Mouse (Mus musculus): ENCODE results near the gene Rtn4rl1. TPM values are rescaled to one million over a fixed set of nuclear protein-coding genes. Genes with fewer than 3 reads are reported as not detected.
"Not testable (repeated sequence)": the region's sequence is repeated elsewhere in the genome, so short reads cannot be mapped to it uniquely, and the experiment has no call there.

Rtn4rl1 gene
- polyA plus RNA-seq, 1 experiment from 2014 or later = 2.3 TPM

DNA sequence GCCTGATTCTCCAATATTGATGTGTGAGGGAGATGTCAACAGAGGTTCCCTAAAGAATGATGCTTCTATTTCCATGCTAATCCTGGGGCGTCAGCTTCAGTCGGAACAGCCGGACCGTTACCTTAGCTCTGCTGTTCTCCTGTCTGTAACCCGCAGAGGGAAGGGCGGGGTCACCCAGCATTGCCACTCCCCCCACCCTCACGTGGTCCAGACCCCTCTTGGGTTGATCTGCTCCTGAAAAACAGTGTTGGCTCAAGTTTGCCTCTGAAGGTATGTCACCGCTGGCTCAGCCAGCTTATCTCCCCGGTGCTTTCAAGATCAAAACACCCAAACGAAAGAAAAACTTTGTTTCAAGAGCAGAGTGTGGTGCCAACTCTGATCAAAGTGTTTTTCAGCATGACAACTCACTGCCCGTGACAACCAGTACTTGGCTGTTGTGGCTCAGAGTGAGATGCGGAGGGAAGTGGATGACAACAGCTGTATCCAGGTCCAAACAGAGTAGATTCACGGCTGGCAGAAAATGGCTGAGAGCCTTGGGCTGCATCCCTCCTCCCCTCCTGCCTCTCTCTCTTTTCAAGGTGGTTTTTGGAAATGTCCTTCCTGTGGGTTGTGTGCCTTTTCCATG lies 89.0 kb downstream of the Rtn4rl1 start:
- no peaks in the 10 kb centered on the region for H3K36me3 ChIP-seq
- peaks cover 56% of the 10 kb centered on the region for H3K4me1 ChIP-seq
- peaks cover 49% of the 10 kb centered on the region for H3K27me3 ChIP-seq (ENCODE audit: low read depth, poor library complexity, severe bottlenecking)
- 10% methylated on average over 13 of the region's 13 CpGs for WGBS
- H3K27ac ChIP-seq (replicated peaks) = no peak overlapping the region
- H3K9me3 ChIP-seq (replicated peaks) = no peaks in the 10 kb centered on the region
- peak overlapping the region; percentile 35 for H3K4me3 ChIP-seq
- peak; percentile 48 for DNase-seq (ENCODE audit: low spot score)

DNA sequence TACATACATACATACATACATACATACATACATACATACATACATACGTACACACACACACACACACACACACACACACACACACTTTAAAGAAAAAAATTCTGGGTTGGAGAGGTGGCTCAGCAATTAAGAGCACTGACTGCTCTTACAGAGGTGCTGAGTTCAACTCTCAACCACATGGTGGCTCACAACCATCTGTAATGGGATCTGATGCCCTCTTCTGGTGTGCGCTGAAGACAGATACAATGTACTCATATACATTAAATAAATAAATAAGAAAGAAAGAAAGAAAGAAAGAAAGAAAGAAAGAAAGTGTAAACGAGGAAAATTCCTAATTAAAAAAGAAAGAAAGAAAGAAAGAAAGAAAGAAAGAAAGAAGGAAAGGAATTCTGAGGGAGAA lies 90.2 kb downstream of the Rtn4rl1 start:
- not testable (repeated sequence) for H3K27ac ChIP-seq (replicated peaks); H3K36me3 ChIP-seq; H3K4me3 ChIP-seq; DNase-seq (ENCODE audit: low spot score); H3K9me3 ChIP-seq (replicated peaks)
- 77% methylated on average over 3 of the region's 3 CpGs for WGBS
- peaks cover 44% of the 10 kb centered on the region for H3K4me1 ChIP-seq
- H3K27me3 ChIP-seq (ENCODE audit: low read depth, poor library complexity, severe bottlenecking) = peaks cover 52% of the 10 kb centered on the region

DNA sequence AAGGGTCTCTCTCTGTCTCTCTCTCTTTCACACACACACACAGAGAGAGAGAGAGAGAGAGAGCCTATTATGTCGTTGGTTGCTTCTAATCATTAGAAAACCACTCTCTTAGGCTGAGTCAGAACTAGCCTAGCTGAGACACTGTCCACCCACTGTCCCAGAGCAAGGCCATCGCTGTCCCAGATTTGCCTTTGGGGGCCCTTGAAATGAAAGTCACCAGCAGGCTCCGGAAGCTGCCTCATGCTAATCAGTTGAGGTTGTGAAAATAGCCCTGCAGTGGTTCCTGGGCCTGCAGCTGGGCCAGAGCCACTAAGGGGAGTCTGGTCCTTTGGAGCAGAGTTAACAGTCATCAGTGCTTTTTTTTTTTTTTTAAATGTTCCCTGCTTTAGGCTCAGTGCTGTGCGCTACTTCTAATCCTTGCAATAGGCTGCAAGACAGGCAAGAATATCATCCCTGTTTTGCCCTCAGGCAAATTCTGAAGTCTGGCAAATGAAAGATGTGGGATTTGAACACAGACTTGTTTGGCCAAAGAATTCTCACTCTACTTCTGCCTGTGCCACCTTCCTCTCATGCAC lies 92.4 kb downstream of the Rtn4rl1 start:
- no peak for DNase-seq (ENCODE audit: low spot score)
- H3K4me1 ChIP-seq = peaks cover 28% of the 10 kb centered on the region
- no peak overlapping the region for H3K4me3 ChIP-seq
- WGBS = 58% methylated on average over 4 of the region's 4 CpGs
- H3K27ac ChIP-seq (replicated peaks) = no peak overlapping the region
- H3K27me3 ChIP-seq (ENCODE audit: low read depth, poor library complexity, severe bottlenecking) = peaks cover 48% of the 10 kb centered on the region
- no peaks in the 10 kb centered on the region for H3K9me3 ChIP-seq (replicated peaks)
- no peaks in the 10 kb centered on the region for H3K36me3 ChIP-seq

DNA sequence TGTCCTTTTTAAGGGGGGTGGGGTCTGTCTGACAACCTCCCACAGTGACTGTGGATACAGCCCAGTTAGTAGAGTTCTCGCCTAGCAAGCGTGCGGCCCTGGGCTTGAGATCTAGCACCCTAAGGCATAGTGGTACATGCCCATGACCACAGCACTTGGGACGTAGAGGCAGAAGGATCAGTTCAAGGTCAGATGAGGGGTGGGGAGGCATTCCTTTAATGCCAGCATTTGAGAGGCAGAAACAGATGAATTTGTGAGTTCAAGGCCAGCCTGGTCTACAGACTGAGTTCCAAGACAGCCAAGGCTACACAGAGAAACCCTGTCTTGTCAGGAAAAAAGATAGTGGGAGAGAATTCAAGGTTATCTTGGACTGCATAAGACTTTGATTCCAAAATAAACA lies 93.3 kb downstream of the Rtn4rl1 start:
- no peak for DNase-seq (ENCODE audit: low spot score)
- H3K9me3 ChIP-seq (replicated peaks) = no peaks in the 10 kb centered on the region
- no peak overlapping the region for H3K27ac ChIP-seq (replicated peaks)
- no peaks in the 10 kb centered on the region for H3K36me3 ChIP-seq
- H3K4me3 ChIP-seq = no peak overlapping the region
- WGBS = 87% methylated on average over 4 of the region's 4 CpGs
- peaks cover 28% of the 10 kb centered on the region for H3K4me1 ChIP-seq
- peaks cover 48% of the 10 kb centered on the region for H3K27me3 ChIP-seq (ENCODE audit: low read depth, poor library complexity, severe bottlenecking)

DNA sequence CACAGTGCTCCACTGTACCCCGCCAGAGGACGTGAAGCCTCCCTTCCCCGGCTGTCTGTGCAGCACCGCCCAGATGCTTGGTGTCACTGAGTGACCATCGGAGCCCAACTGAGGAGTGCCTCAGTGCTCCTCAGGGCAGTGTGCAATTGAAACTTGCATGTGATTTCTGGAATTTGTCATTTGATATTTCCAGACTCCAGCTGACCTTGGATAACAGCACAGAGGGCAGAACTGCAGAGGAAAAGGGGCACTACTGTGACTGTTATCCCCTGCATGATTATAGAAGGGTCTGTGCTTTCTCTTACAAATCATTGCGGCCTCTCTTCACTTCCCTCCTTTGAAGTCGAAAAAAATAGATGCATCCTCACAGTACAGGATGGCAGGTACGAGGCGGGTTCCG lies 94.4 kb downstream of the Rtn4rl1 start:
- DNase-seq (ENCODE audit: low spot score) = no peak
- 79% methylated on average over 10 of the region's 10 CpGs for WGBS

DNA sequence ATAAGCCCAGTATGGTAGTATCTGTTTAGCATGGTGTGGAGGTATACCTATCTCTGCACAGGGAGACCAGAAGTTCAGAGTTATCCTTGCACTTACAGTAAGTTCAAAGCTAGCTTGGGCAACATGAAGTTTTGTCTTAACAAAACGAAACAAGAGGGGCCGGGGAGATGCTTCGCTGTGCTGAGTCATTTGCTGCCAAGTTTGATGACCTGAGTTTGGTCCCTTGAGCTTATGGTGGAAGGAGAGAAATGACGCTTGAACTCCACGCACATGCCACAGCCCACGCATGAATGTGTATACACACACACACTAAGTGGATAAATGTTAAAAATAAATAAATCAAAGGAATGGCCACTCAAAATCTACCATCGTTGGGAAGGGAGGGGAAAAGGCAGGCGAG lies 94.9 kb downstream of the Rtn4rl1 start:
- no peak for DNase-seq (ENCODE audit: low spot score)
- 93% methylated on average over 8 of the region's 8 CpGs for WGBS
- H3K9me3 ChIP-seq (replicated peaks) = no peaks in the 10 kb centered on the region
- H3K4me3 ChIP-seq = no peak overlapping the region
- no peaks in the 10 kb centered on the region for H3K36me3 ChIP-seq
- no peak overlapping the region for H3K27ac ChIP-seq (replicated peaks)
- peaks cover 48% of the 10 kb centered on the region for H3K27me3 ChIP-seq (ENCODE audit: low read depth, poor library complexity, severe bottlenecking)
- peaks cover 30% of the 10 kb centered on the region for H3K4me1 ChIP-seq

More for the DNA sequence above, 94.4 kb downstream of the Rtn4rl1 start:
- Histone ChIP-seq H3K9me3 (replicated peaks) (no peaks in the 10 kb centered on the region), H3K4me1 (peaks cover 27% of the 10 kb centered on the region), H3K27me3 (ENCODE audit: low read depth, poor library complexity, severe bottlenecking) (peaks cover 48% of the 10 kb centered on the region), H3K4me3 (no peak overlapping the region), H3K36me3 (no peaks in the 10 kb centered on the region), H3K27ac (replicated peaks) (no peak overlapping the region)

DNA sequence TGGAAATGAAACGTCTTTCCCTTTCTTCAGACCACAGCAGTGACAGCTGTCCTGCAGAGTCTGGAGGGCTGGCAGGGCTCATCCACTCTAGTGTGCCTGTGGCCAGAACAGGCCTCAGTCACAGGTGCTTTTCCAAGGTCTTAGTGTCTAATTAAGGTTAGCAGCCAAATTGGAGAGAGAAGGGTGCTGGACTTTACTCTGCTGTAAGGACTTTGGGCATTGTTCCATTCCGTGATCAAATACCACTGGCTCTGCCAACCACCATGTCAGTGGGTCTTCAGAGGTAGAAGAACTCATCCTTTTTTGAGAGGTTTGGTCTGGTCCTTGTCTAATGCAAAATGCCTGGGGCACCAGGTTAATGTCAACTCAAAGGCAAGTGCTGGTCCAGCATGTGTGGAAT lies 95.5 kb downstream of the Rtn4rl1 start:
- H3K4me3 ChIP-seq = no peak overlapping the region
- H3K36me3 ChIP-seq = no peaks in the 10 kb centered on the region
- no peaks in the 10 kb centered on the region for H3K9me3 ChIP-seq (replicated peaks)
- no peak overlapping the region for H3K27ac ChIP-seq (replicated peaks)
- peaks cover 49% of the 10 kb centered on the region for H3K27me3 ChIP-seq (ENCODE audit: low read depth, poor library complexity, severe bottlenecking)
- no peak for DNase-seq (ENCODE audit: low spot score)
- WGBS = 64% methylated on average over 2 of the region's 2 CpGs
- peaks cover 34% of the 10 kb centered on the region for H3K4me1 ChIP-seq

DNA sequence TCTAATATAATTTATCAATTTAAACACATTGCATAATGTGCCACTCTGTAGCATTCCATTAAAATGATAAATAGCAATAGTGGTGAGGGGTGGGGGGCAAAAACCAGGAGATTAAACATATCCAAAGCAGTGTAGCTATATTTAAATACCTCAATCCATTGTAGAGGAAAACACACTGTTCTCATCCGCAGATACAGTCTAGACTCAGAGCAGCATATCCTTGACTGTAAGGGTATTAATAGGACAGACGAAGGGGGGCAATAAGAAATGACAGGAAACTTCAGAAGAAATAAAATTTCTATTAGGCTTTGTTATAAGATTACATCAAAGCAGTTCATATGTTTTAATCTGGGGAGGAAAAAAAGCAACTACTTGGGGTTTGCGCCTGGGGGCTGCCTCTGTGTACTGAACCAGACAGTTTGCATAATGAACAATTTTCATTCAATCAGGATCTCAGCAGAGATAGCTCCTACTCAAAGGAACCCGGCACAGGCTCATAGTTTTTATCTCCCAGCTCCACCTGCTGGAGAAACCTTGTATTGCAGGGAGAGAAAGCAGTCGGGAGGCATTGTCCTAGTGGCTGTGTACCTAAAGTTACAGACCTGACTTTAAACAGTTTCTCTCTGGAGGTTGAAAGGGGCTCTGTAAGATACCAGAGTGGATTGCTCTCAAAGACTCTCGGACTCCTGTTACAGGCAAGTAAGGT lies 97.1 kb downstream of the Rtn4rl1 start:
- Histone ChIP-seq H3K4me3 (peak overlapping the region; percentile 34), H3K4me1 (peaks cover 41% of the 10 kb centered on the region), H3K9me3 (replicated peaks) (no peaks in the 10 kb centered on the region), H3K27me3 (ENCODE audit: low read depth, poor library complexity, severe bottlenecking) (peaks cover 39% of the 10 kb centered on the region), H3K27ac (replicated peaks) (peak overlapping the region; percentile 77), H3K36me3 (no peaks in the 10 kb centered on the region)
- WGBS = 18% methylated on average over 6 of the region's 6 CpGs
- DNase-seq (ENCODE audit: low spot score) = peak; percentile 92

DNA sequence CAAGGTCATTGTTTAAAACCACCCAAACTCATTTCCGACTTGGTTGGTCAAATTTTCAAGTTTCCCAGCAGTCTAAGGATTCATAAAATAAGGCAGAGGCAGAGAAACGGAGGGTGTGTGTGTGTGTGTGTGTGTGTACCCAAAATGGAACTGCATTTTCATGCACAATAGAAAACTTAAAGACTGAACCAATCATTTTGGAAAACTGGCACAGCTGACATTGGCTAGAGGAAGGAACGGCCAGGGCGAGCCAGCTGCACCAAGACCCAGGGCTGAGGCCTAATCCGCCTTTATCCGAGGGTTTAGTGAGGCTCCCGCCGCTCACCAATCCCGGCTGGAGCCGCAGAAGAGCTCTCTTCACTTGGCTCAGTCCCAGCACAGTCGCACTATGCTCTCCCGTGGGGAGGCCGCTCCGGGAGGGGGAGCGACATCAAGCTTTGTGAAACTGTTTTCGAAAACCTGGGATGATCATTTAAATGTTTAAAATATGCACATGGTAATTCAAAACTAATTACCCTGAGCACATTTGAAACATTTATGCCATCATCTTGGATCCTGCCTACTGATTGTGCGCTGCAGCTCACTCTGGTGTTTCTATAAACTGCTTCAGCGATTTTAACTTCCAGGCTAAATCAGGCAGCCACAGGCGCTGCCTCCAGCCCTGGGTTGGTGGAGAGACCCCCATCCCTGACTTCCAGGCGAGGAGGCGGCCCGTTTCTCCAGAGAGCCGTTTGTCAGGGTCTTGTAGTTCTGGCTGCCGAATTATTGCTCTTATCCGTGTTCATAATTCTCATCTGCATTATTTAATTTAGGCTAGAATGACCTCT lies 98.0 kb downstream of the Rtn4rl1 start:
- peak; percentile 69 for DNase-seq (ENCODE audit: low spot score)
- Histone ChIP-seq H3K27ac (replicated peaks) (peak overlapping the region; percentile 77), H3K9me3 (replicated peaks) (no peaks in the 10 kb centered on the region), H3K4me1 (peaks cover 41% of the 10 kb centered on the region), H3K4me3 (peak overlapping the region; percentile 34), H3K36me3 (no peaks in the 10 kb centered on the region), H3K27me3 (ENCODE audit: low read depth, poor library complexity, severe bottlenecking) (peaks cover 39% of the 10 kb centered on the region)
- 16% methylated on average over 25 of the region's 25 CpGs for WGBS

DNA sequence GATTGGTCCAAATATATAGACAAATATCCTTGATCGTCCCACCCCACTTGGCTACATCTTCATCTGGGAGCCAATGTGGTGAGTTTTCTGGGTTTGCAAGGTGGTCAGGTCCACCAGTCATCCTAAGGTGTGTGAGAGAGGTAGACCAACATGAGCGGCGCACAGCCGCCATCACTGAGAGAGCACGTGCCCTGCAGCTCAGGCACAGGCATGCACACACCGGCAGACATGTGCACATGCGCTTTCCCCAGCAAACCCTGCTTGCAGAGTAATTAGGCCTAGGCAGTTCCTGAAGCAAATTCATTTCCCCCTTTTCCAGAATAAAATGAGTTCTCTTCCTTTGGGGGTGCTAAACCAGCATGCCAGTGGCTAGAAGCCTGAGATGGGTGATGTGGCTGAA lies 98.7 kb downstream of the Rtn4rl1 start:
- H3K9me3 ChIP-seq (replicated peaks) = no peaks in the 10 kb centered on the region
- peaks cover 39% of the 10 kb centered on the region for H3K27me3 ChIP-seq (ENCODE audit: low read depth, poor library complexity, severe bottlenecking)
- H3K4me1 ChIP-seq = peaks cover 41% of the 10 kb centered on the region
- peak overlapping the region; percentile 77 for H3K27ac ChIP-seq (replicated peaks)
- H3K36me3 ChIP-seq = no peaks in the 10 kb centered on the region
- DNase-seq (ENCODE audit: low spot score) = no peak
- 80% methylated on average over 7 of the region's 7 CpGs for WGBS
- H3K4me3 ChIP-seq = no peak overlapping the region

DNA sequence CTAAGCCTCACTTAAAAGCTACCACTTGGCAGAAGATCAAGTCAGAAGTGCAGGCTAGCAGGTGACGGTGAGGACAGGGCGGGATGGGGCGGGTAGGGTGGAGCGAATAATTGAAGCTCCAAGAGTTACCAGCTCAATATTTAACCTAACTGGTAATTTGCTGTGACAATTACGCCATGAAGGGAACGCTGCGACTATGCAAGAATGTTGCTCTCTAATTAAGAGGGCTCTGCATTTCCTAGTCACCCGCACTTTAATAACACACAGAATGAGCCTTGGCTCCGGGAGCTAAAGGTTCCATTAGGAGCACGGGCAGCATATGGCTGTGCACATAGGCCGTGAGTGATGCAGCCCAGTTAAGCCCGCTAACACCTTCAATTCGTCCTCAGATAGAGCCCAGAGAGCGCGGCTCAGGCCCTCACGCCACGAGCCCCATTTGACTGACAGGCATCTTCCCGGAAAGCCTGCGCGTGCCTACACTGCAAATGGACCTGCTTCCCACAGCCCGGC lies 100.3 kb downstream of the Rtn4rl1 start:
- H3K36me3 ChIP-seq = no peaks in the 10 kb centered on the region
- H3K9me3 ChIP-seq (replicated peaks) = no peaks in the 10 kb centered on the region
- WGBS = 65% methylated on average over 21 of the region's 21 CpGs
- no peak overlapping the region for H3K4me3 ChIP-seq
- H3K27me3 ChIP-seq (ENCODE audit: low read depth, poor library complexity, severe bottlenecking) = peaks cover 35% of the 10 kb centered on the region
- H3K4me1 ChIP-seq = peaks cover 47% of the 10 kb centered on the region
- DNase-seq (ENCODE audit: low spot score) = no peak
- H3K27ac ChIP-seq (replicated peaks) = no peak overlapping the region

DNA sequence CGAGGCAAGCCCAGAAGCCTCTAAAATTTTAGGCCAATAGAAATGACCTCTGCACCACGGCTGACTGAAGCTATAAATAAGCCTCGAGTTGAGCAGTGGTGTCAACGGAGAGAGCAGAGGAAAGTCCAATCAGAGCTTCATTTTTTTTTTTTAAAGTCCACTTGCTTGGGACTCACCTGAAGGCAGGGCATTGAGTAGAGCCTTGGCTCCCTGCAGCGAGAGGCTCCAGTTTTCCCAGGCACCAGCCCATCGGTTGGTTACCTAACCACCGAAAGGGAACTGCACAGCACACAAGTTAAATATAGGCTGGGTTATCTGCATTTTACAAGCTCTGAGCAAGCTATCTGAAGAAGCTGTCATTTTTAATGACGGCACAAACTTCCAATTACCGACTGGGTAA lies 101.3 kb downstream of the Rtn4rl1 start:
- Histone ChIP-seq H3K36me3 (peaks cover 9% of the 10 kb centered on the region), H3K27ac (replicated peaks) (no peak overlapping the region), H3K9me3 (replicated peaks) (no peaks in the 10 kb centered on the region), H3K27me3 (ENCODE audit: low read depth, poor library complexity, severe bottlenecking) (peaks cover 30% of the 10 kb centered on the region), H3K4me3 (no peak overlapping the region), H3K4me1 (peaks cover 47% of the 10 kb centered on the region)
- DNase-seq (ENCODE audit: low spot score) = no peak
- 87% methylated on average over 9 of the region's 9 CpGs for WGBS
